1 mouse cellular context compared by ENCODE assay signal in the genomic region with DNA sequence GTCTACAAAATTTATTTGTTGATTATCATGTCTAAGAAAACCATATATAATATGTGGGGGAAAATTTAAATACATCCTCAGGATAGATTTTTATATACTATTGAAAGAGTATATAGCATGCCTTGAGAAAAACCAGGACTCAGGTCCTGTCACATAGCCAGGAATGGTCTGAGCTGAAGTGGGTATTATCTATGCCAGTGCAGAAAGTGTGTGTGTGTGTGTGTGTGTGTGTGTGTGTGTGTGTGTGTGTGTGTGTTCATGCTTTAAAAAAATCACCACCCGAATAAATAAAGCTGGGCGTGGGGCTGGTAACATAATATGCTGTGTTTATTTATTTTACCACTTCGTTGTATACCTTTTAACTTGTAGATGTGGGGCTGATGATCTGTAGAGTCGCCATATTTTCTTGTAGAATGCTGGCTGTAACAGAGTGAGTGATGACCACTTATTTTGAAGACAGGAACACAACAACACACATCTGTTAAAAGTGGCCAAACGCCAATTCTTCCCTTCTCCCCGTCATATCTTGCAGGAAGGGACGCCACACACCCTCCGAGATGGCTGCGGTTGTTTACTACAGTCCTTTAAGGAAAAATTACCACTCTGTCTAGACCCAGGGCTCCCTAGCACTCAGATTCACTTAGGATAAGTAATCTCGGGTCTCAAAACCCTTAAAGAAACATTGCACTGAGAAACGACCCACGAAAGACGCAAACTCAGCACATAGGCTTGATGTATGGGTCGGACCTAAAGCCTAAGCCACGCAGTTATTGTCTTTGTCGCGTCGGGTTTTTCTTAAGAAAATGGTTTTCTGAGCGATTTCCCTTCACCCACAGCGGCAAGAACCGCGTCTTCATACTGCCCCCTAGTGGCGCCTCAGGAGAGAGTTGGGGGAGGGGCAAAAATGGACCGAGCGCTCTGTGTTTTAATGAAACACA.
TF ChIP-seq lines count a peak whose summit lies in the region.

No protein-coding gene starts in this region.

TF ChIP-seq in MEL, 35 proteins besides CTCF, POLR2A, EP300 and RAD21 (continued from another document):
- TF ChIP-seq NELFE (IDR thresholded peaks at IDR 0.05; ENCODE audit: low read depth, low read length) (no peak; the same call in 1 of the 2 replicates), UBTF (IDR thresholded peaks at IDR 0.05; ENCODE audit: borderline replicate concordance, insufficient read depth, low read depth, low read length) (no peak), ETS1 (IDR thresholded peaks at IDR 0.05; ENCODE audit: low read depth, low read length) (no peak), BHLHE40 (IDR thresholded peaks at IDR 0.05; ENCODE audit: borderline replicate concordance, low read depth, low read length) (peak; percentile 85), MAFK (IDR thresholded peaks at IDR 0.05; ENCODE audit: borderline replicate concordance, low read depth, low read length) (no peak), SMC3 (IDR thresholded peaks at IDR 0.05; ENCODE audit: low read depth, low read length) (peak; percentile 90), POLR2AphosphoS2 (IDR thresholded peaks at IDR 0.05; ENCODE audit: low read length) (no peak), ELF1 (IDR thresholded peaks at IDR 0.05; ENCODE audit: low read depth, low read length) (no peak), MAX (IDR thresholded peaks at IDR 0.05; ENCODE audit: low read length) (peak; percentile 50; the same call in 1 of the 2 replicates), CHD2 (IDR thresholded peaks at IDR 0.05; ENCODE audit: low read length) (peak; percentile 89)
